Mouse (Mus musculus) v-Abl transformed pro-B cells (cell line): ENCODE measurements at regions not wholly inside any gene's neighbourhood (a gene's known extent, or its start where the extent isn't known, plus 50 kb on each side); places are given as distances from the start of the nearest gene placed in this dataset.

ENCODE experiments used
- in situ Hi-C, 2 experiments: fragments of 400-800 bp; cut with MboI; formaldehyde crosslinking; loops; one replicate each; pipeline ENCODE4 v1.15.1; 2025; ENCODE audit not compliant: unreplicated experiment in 2 of 2

GRCm38 (mm10) chr1:193966652-193967555 lies 596.8 kb upstream of the Camk1g start:
- in situ Hi-C loops = no loop called here

DNA sequence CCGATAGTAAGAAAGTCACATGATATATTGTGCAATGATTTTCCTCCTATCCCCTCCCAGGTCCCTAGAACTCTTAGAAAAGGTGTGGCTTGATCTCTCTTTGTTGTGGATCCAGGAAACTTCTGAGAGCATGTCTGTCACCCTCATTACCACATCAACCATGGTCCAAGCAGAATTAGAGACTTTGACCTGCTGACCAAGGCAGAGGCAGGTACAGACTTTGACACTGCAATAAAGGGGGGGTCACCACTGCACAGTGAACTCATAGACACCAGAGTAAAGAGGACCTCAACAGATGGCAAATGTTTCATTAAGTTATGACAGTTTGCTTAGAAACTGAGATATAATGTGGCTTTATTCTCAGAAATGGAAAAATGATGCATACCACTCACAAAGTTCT lies 595.2 kb upstream of the Camk1g start:
- in situ Hi-C loops = no loop called here

- in situ Hi-C loops = no loop called here
These were observed 581.8 kb upstream of the Camk1g start for GRCm38 (mm10) chr1:193951936-193952335.

GRCm38 (mm10) chr1:193949817-193950216 lies 579.7 kb upstream of the Camk1g start:
- in situ Hi-C loops = no loop called here

- in situ Hi-C loops = no loop called here
These were observed 577.0 kb upstream of the Camk1g start for GRCm38 (mm10) chr1:193946953-193947586.

DNA sequence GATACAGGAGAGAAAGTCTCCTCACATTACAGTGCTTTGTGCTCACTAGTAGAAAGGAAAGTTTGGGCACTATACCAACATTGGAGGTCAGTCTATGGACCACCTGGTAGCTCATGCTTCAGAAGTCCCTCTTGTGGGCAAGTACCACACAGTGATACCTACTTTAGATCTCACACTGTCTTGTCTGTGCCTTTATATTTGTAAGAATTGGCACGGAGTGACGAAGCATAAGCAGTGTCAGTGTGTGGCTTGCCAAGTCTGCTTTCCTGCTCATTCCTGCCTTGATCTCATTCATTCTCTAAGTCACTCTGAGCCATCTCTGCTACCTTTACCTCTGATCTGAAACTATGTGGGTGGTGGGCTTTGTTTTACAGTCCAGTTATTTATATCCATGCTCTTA lies 565.9 kb upstream of the Camk1g start:
- in situ Hi-C loops = no loop called here

GRCm38 (mm10) chr1:193934308-193934707 lies 564.2 kb upstream of the Camk1g start:
- in situ Hi-C loops = no loop called here

GRCm38 (mm10) chr1:193931131-193931729 lies 561.1 kb upstream of the Camk1g start:
- in situ Hi-C loops = no loop called here

DNA sequence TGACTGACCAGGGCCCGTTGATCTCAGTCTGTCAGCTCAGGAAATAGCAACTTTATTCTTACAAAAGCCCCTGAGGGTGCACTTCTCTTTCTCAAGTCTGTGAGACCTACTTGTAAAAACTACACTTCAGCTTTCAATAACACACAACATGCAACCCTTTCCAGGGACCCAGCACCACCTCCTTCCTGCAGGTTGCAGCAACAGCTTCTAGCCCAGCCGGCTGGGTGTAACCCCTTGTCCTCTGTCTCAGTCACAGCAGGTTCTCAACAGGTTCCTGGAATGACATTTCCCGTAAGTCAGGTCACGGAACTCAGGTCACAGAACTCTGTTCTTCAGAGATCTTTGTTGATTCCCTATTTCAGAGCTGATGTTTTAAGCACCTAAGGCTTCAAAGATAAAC lies 558.5 kb upstream of the Camk1g start:
- in situ Hi-C loops = no loop called here

GRCm38 (mm10) chr1:193922756-193923155 lies 552.7 kb upstream of the Camk1g start:
- in situ Hi-C loops = no loop called here

DNA sequence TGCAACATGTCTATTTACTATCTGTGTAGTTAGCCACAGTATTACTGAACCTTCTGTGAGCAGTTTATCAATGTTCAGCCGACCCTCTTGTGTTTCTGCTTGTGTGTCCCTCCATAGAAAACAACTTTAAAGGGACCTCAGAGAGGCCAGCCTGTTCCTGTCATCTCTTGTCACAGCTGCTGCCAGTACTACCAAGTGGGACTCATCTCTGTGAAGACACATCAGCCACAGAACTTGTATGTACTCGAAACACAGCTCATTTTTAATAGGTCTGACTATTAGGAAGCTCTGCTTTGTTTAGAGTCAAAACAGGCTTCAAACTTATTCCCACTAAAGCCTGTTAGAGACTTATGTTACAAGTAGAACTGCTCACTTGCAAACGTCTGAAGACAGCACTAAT lies 549.1 kb upstream of the Camk1g start:
- in situ Hi-C loops = no loop called here

GRCm38 (mm10) chr1:193905711-193906110 lies 535.6 kb upstream of the Camk1g start:
- in situ Hi-C loops = no loop called here

GRCm38 (mm10) chr1:193894072-193894471 lies 524.0 kb upstream of the Camk1g start:
- in situ Hi-C loops = no loop called here

- in situ Hi-C loops = no loop called here
These were observed 506.4 kb upstream of the Camk1g start for GRCm38 (mm10) chr1:193876540-193876939.

DNA sequence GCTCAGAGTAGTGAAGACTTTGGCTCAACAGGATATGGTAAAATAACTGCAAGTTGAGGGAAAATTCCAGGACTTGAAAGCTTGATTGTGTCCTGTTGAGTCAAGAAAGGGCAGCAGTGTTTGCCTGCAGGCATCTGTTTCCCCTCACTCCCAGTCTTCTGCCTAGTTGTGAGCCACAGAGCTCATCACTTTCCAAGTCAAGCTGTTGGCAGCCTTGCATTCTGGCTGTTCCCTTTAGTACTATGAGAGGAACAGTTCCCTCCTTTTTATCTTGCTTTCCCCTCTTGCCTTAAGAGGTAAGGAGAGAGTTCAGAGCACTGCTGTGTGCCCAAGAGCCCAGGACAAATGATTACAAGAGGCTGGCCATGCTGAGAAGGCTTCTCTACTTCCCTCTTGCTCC lies 506.0 kb upstream of the Camk1g start:
- in situ Hi-C loops = no loop called here

DNA sequence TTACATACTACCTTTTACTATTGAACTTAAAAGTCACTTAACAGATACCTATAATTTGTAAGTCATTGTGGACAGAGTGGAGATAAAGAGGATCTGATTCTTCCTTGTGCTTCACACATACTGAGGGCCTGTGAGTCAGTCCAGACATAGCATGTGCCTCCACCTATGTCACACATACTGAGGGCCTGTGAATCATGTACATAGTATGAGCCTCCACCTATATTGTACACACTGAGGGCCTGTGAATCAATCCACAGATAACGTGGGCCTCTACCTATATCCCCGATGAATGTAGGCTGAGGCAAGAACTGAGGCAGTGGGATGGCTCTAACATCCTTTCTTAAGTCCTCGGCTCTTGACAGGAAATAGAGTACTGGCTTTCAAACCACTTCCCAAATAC lies 505.2 kb upstream of the Camk1g start:
- in situ Hi-C loops = no loop called here

DNA sequence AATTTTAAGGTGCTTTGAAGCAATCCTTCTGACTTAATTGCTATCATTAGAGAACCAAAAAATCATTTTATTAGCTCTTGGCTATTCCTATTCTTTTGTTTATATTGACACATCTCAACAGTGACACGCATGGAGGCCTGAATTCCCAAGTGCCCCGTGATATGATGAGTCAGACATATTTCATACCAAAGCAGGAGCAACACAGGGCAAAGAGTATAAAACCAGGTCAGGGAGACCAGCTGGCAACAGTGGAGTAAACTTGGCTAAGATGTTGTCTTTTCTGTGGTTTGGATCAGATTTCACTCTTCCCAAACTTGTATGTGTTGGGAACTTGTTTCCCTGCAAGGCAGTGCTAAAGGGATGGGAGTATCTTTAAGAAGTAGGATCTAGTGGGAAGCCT lies 500.6 kb upstream of the Camk1g start:
- in situ Hi-C loops = no loop called here

DNA sequence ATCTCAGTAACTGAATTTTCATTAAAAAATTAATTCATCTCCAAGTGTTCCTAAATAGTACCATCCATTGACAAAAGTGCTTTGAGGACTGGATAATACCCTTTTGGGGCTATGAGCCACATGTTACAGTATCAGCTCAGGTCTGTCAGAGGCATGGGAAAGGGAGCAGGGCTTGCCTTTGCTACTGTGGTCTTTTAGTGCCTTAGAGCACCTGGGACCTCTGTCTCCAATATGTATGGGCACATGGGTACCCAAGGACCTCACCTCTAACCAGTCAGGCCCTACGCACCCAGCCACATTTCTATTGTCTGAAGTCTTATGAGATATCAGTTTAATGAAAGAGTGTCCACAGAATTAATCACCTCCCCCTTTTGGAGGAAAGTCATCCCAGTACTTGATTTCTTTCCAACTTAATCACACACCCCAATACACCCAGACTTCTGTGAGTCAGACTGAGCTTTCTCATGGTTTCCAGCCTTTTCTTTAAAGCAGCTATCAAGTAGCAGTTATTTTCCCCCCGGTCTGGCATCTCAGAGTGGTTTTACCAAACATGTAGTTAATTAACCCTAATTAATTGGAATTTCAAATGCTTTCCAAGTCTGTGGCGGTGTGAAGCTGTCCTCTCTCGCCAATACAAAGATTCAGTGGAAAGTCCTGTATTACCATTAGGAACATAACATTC lies 498.7 kb upstream of the Camk1g start:
- in situ Hi-C loops = no loop called here

DNA sequence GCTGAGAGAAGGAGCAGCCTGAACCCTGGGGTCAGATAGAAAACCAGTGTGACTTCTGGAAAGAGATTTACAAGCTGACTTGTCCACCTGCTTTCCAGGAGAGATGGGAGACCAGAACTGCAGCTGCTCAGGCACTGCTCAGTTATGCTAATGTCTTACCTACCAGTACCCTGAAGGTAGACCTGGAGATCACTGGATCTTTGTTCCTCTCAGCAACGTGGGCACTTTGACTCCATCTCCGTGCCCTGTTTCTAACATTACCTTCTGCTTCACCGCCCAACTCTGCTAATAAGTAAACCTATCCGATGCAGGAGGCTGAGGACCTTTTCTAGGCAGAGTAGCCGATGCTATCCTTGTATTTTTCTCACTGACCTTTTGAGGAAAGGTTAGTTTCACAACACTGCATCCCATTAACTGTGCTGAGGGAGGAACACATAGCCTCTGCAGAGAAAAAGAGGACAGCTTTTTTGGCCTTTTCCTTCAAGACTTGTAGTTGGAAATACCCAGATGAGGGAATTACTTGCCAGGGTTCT lies 490.7 kb upstream of the Camk1g start:
- in situ Hi-C loops = no loop called here

- in situ Hi-C loops = no loop called here
These were observed 490.3 kb upstream of the Camk1g start for GRCm38 (mm10) chr1:193860354-193860753.
